Mouse (Mus musculus): ENCODE data around the gene Slc6a9. TPM values are rescaled to one million over a fixed set of nuclear protein-coding genes. Genes with fewer than 3 reads are reported as not detected.

Slc6a9 gene
- polyA plus RNA-seq, 1 experiment from 2014 or later = 7.2 TPM

DNA sequence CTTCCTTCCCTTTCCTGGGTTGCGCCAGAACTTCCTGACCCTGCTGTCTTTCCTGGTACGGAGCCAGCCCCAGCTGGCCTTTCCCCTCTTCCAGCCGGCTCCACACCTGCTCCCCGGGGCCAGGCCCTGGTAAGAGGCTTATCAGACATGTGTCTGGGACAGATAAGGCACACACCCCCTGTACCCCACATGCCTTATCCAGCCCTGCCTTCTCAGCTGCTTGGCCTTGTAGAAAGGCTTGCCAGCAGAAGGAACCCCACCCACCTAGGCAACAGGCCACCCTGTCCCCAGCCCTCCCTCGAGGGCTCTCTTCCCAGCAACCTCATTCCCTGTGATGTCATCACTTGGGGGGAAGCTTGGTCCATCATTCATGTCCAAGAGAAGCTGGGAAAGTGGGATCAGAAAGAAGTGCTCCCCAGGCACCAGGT is 4.2 kb upstream of the Slc6a9 start:
- no peak for DNase-seq (ENCODE audit: low spot score)
- Histone ChIP-seq H3K4me3 (0 out of 2 replicates have a peak overlapping the region, but pooled peaks have one; percentile 26), H3K36me3 (no peaks in the 10 kb centered on the region), H3K4me1 (replicated peaks) (peaks cover 17% of the 10 kb centered on the region), H3K9me3 (no peaks in the 10 kb centered on the region), H3K27ac (peak overlapping the region; percentile 42; the same call in 1 of the 2 replicates), H3K27me3 (ENCODE audit: insufficient read depth, poor library complexity, severe bottlenecking) (peaks cover 40% of the 10 kb centered on the region)
- 23% methylated on average over 5 of the region's 5 CpGs for WGBS

- 89% methylated on average over 9 of the region's 9 CpGs for WGBS
- H3K36me3 ChIP-seq = no peaks in the 10 kb centered on the region
- H3K27ac ChIP-seq = no peak overlapping the region; the same call in 1 of the 2 replicates
- peaks cover 23% of the 10 kb centered on the region for H3K4me1 ChIP-seq (replicated peaks)
- no peaks in the 10 kb centered on the region for H3K9me3 ChIP-seq
- DNase-seq (ENCODE audit: low spot score) = no peak
- H3K4me3 ChIP-seq = no peak overlapping the region
- peaks cover 40% of the 10 kb centered on the region for H3K27me3 ChIP-seq (ENCODE audit: insufficient read depth, poor library complexity, severe bottlenecking)
These were observed 3.5 kb upstream of the Slc6a9 start for GRCm38 (mm10) chr4:117830801-117831200.

- Histone ChIP-seq H3K4me3 (no peak overlapping the region), H3K9me3 (no peaks in the 10 kb centered on the region), H3K36me3 (no peaks in the 10 kb centered on the region), H3K27ac (no peak overlapping the region; the same call in 1 of the 2 replicates), H3K4me1 (replicated peaks) (peaks cover 28% of the 10 kb centered on the region), H3K27me3 (ENCODE audit: insufficient read depth, poor library complexity, severe bottlenecking) (peaks cover 40% of the 10 kb centered on the region)
- 72% methylated on average over 2 of the region's 2 CpGs for WGBS
- DNase-seq (ENCODE audit: low spot score) = no peak
These were observed 2.8 kb upstream of the Slc6a9 start for GRCm38 (mm10) chr4:117831499-117831898.

GRCm38 (mm10) chr4:117831920-117832691 is 2.2 kb upstream of the Slc6a9 start:
- H3K36me3 ChIP-seq = no peaks in the 10 kb centered on the region
- 82% methylated on average over 9 of the region's 9 CpGs for WGBS

DNA sequence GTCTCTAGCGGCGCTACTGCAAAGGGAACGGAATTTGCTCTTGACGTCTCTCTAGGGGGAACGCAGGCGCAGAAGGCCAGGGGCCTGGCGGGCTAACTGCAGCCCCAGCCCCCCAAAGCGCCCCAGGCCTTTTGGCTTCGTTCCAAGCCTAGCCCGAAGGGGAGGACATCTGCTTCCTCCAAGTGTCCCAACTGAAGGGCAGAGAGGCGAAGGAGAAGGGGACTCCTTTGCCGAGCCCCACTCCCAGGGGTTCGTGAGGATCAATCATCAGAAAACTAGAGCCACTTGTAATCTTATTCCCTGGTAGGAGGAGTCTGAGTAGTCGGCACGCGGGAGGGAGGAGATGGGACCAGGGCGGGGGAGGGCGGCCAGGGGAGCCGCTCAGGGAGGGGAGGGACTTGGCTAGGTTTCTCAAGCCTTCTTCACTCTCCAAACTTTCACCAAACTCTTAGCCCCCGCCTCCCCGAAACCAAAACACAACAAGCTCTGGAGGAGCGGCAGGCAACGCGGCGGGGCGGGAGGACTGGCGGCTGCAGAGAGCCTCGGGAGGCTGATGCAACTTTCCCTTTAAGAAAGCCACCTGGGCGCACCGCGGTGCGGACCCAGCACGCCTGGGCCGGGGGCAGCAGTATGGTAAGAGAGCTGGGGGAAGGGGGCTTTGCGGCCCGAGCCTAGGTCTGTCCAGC is 682 bp downstream of the Slc6a9 start:
- Histone ChIP-seq H3K36me3 (no peaks in the 10 kb centered on the region), H3K4me1 (replicated peaks) (peaks cover 27% of the 10 kb centered on the region), H3K9me3 (no peaks in the 10 kb centered on the region), H3K27me3 (ENCODE audit: insufficient read depth, poor library complexity, severe bottlenecking) (peaks cover 39% of the 10 kb centered on the region), H3K4me3 (peak overlapping the region; percentile 86), H3K27ac (peak overlapping the region; percentile 89)
- DNase-seq (ENCODE audit: low spot score) = peak; percentile 77
- under 1% methylated on average over 36 of the region's 36 CpGs for WGBS

More at GRCm38 (mm10) chr4:117831920-117832691, 2.2 kb upstream of the Slc6a9 start:
- Histone ChIP-seq H3K9me3 (no peaks in the 10 kb centered on the region), H3K4me3 (no peak overlapping the region), H3K27ac (no peak overlapping the region; the same call in 1 of the 2 replicates), H3K27me3 (ENCODE audit: insufficient read depth, poor library complexity, severe bottlenecking) (peaks cover 40% of the 10 kb centered on the region), H3K4me1 (replicated peaks) (peaks cover 28% of the 10 kb centered on the region)
- DNase-seq (ENCODE audit: low spot score) = no peak

- WGBS = under 1% methylated on average over 60 of the region's 60 CpGs
- H3K27ac ChIP-seq = peak overlapping the region; percentile 89
- peak overlapping the region; percentile 86 for H3K4me3 ChIP-seq
- H3K27me3 ChIP-seq (ENCODE audit: insufficient read depth, poor library complexity, severe bottlenecking) = peaks cover 33% of the 10 kb centered on the region
- H3K4me1 ChIP-seq (replicated peaks) = peaks cover 24% of the 10 kb centered on the region
- H3K36me3 ChIP-seq = no peaks in the 10 kb centered on the region
- H3K9me3 ChIP-seq = no peaks in the 10 kb centered on the region
- no peak for DNase-seq (ENCODE audit: low spot score)
These were observed 1.3 kb downstream of the Slc6a9 start for GRCm38 (mm10) chr4:117835531-117836111.

DNA sequence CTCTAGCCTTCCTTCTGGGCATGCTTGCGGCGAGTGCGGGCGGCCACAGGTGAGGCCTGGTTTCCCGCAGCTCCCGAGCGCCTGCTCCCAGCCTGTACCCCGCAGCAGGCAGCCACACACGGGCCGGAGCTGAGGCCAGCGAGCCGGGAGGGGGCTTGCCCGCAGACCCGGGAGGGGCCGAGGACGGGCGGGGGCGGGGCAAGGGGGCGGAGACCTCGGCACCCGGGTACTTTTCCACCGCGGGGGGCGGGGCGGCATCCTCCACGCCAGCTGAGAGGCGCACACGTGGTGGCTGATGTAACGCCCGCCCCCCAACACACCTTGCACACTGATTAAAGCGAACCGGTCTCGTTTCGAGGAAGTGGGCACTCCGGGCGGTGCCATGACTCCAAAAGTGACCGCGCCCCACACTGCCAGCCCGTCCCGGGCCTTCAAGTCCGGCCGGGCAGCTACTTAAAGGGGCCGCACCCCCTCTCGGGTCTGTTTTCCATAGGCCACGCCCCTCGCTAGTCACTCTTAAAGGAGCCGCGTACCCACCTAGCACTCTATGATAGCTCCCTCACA is 2.0 kb downstream of the Slc6a9 start:
- WGBS = under 1% methylated on average over 48 of the region's 48 CpGs
- peak overlapping the region; percentile 89 for H3K27ac ChIP-seq

GRCm38 (mm10) chr4:117837271-117837670 is 3.0 kb downstream of the Slc6a9 start:
- Histone ChIP-seq H3K27ac (peak overlapping the region; percentile 89; the same call in 1 of the 2 replicates), H3K4me1 (replicated peaks) (peaks cover 24% of the 10 kb centered on the region), H3K36me3 (no peaks in the 10 kb centered on the region), H3K27me3 (ENCODE audit: insufficient read depth, poor library complexity, severe bottlenecking) (peaks cover 23% of the 10 kb centered on the region), H3K9me3 (no peaks in the 10 kb centered on the region), H3K4me3 (peak overlapping the region; percentile 86; the same call in 1 of the 2 replicates)
- WGBS = 74% methylated on average over 4 of the region's 4 CpGs
- no peak for DNase-seq (ENCODE audit: low spot score)

More for the DNA sequence above, 2.0 kb downstream of the Slc6a9 start:
- H3K4me1 ChIP-seq (replicated peaks) = peaks cover 24% of the 10 kb centered on the region
- H3K4me3 ChIP-seq = peak overlapping the region; percentile 86
- H3K9me3 ChIP-seq = no peaks in the 10 kb centered on the region
- peaks cover 28% of the 10 kb centered on the region for H3K27me3 ChIP-seq (ENCODE audit: insufficient read depth, poor library complexity, severe bottlenecking)
- no peaks in the 10 kb centered on the region for H3K36me3 ChIP-seq
- DNase-seq (ENCODE audit: low spot score) = peak; percentile 90

DNA sequence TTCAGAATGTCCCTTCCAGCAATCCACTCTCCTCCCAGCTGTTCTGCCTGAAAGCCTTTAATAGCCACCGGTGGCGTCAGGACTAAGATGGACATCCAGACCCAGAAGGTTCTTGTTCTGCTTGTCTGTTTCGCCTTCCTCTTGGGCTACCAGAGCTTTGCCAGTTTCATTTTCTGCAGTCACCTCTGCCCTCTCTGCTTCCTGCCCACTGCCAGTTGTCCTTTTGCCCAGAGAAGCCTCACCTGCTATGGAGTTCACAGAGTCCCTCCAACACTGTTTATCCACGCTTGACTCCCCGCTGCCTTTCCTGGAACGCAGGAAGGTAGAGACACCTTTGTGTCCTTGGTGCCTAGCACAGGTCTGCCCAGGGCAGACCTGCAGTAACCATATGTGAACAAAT is 5.1 kb downstream of the Slc6a9 start:
- Histone ChIP-seq H3K36me3 (no peaks in the 10 kb centered on the region), H3K27me3 (ENCODE audit: insufficient read depth, poor library complexity, severe bottlenecking) (peaks cover 4% of the 10 kb centered on the region), H3K9me3 (no peaks in the 10 kb centered on the region), H3K27ac (no peak overlapping the region), H3K4me3 (no peak overlapping the region), H3K4me1 (replicated peaks) (peaks cover 22% of the 10 kb centered on the region)
- WGBS = 78% methylated on average over 6 of the region's 6 CpGs
- no peak for DNase-seq (ENCODE audit: low spot score)

DNA sequence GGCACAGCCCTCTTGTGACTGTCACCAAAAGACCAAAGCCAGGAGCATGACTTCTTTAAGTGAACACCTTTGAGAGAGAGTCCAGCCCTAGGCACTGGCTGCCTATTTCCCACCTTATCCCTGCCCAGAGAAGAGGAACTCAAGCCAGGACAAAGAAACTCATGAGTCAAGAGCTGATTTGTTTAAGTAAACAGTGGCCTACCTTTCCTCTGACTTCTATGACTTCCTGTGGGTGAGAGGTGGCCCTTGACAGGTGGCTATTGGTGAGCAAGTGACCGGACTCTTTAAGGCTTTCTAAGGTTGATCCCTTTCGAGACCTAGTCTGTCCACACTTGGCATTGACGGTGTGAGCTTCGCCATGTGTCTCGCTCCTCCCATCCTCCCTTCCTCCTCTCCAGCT is 6.5 kb downstream of the Slc6a9 start:
- DNase-seq (ENCODE audit: low spot score) = no peak
- Histone ChIP-seq H3K9me3 (no peaks in the 10 kb centered on the region), H3K4me1 (replicated peaks) (peaks cover 18% of the 10 kb centered on the region), H3K27ac (no peak overlapping the region), H3K27me3 (ENCODE audit: insufficient read depth, poor library complexity, severe bottlenecking) (no peaks in the 10 kb centered on the region), H3K36me3 (no peaks in the 10 kb centered on the region), H3K4me3 (no peak overlapping the region)
- WGBS = 90% methylated on average over 5 of the region's 5 CpGs

- DNase-seq (ENCODE audit: low spot score) = no peak
- Histone ChIP-seq H3K4me3 (no peak overlapping the region), H3K4me1 (replicated peaks) (peaks cover 12% of the 10 kb centered on the region; the same call in 1 of the 2 replicates), H3K9me3 (no peaks in the 10 kb centered on the region), H3K36me3 (no peaks in the 10 kb centered on the region), H3K27me3 (ENCODE audit: insufficient read depth, poor library complexity, severe bottlenecking) (no peaks in the 10 kb centered on the region), H3K27ac (0 out of 2 replicates have a peak overlapping the region, but pooled peaks have one; percentile 8)
- WGBS = 88% methylated on average over 3 of the region's 3 CpGs
These were observed 7.3 kb downstream of the Slc6a9 start for GRCm38 (mm10) chr4:117841566-117841965.

- no peaks in the 10 kb centered on the region for H3K27me3 ChIP-seq (ENCODE audit: insufficient read depth, poor library complexity, severe bottlenecking)
- H3K4me3 ChIP-seq = no peak overlapping the region
- peaks cover 16% of the 10 kb centered on the region for H3K4me1 ChIP-seq (replicated peaks)
- WGBS = 88% methylated on average over 5 of the region's 5 CpGs
- no peaks in the 10 kb centered on the region for H3K9me3 ChIP-seq
- H3K36me3 ChIP-seq = no peaks in the 10 kb centered on the region
- no peak overlapping the region for H3K27ac ChIP-seq
- DNase-seq (ENCODE audit: low spot score) = no peak
These were observed 8.8 kb downstream of the Slc6a9 start for GRCm38 (mm10) chr4:117843101-117843500.

Data from hindbrain, embryonic 10.5 days (tissue).